Mouse (Mus musculus) lung, postnatal 0 days (tissue): ENCODE measurements at regions not wholly inside any gene's neighbourhood (a gene's known extent, or its start where the extent isn't known, plus 50 kb on each side); places are given as distances from the start of the nearest gene placed in this dataset.

Experiments used
- ATAC-seq: fragments of 200-750 bp; cut with Nextera tagmentation; 2 replicates; pipeline ENCODE4 v1.8.0; 2017; ENCODE audit warnings: moderate library complexity
- DNase-seq: peaks from one replicate; pipeline ENCODE4 v3.0.0-alpha.2; 2016; ENCODE audit warnings: low spot score
- H3K27ac ChIP-seq: fragments of 300-500 bp; sonication (generic); 2 replicates; pipeline ENCODE4 v1.5.1; 2014; ENCODE audit warnings: antibody characterized with exemption, mild to moderate bottlenecking, low read length, mixed read lengths
- H3K27me3 ChIP-seq: fragments of 300-500 bp; sonication (generic); replicated peaks from 2 replicates; pipeline ENCODE4 v1.6.1; 2014; ENCODE audit warnings: low read length, mixed read lengths; ENCODE audit not compliant: insufficient read depth
- H3K36me3 ChIP-seq: fragments of 300-500 bp; sonication (generic); 2 replicates; pipeline ENCODE4 v1.6.1; 2014; ENCODE audit warnings: low read length, mixed read lengths; ENCODE audit not compliant: insufficient read depth
- H3K4me1 ChIP-seq: fragments of 300-500 bp; sonication (generic); 2 replicates; pipeline ENCODE4 v1.6.1; 2014; ENCODE audit warnings: antibody characterized with exemption, low read depth, low read length, mixed read lengths; ENCODE audit not compliant: insufficient read depth
- H3K4me2 ChIP-seq: fragments of 300-500 bp; sonication (generic); replicated peaks from 2 replicates; pipeline ENCODE4 v1.6.1; 2014; ENCODE audit warnings: low read depth, mild to moderate bottlenecking, low read length, moderate library complexity, mixed read lengths
- H3K4me3 ChIP-seq: fragments of 300-500 bp; sonication (generic); 2 replicates; pipeline ENCODE4 v1.5.1; 2014; ENCODE audit warnings: low read depth, low read length
- H3K9ac ChIP-seq: fragments of 300-500 bp; sonication (generic); replicated peaks from 2 replicates; pipeline ENCODE4 v1.6.1; 2014; ENCODE audit warnings: low read depth, mild to moderate bottlenecking
- H3K9me3 ChIP-seq: fragments of 300-500 bp; sonication (generic); 2 replicates; pipeline ENCODE4 v1.6.1; 2016; ENCODE audit warnings: low read length, mixed read lengths
- CTCF ChIP-seq: IDR thresholded peaks from 2 replicates; pipeline ENCODE4 v1.5.1; 2016; ENCODE audit warnings: antibody characterized with exemption, mild to moderate bottlenecking
- EP300 ChIP-seq: IDR thresholded peaks from 2 replicates; pipeline ENCODE4 v1.6.1; 2016; ENCODE audit warnings: antibody characterized with exemption, mild to moderate bottlenecking, control low read depth
- WGBS: fragments of 180-500 bp; shearing (Covaris S2); extraction: QIAGEN DNeasy Blood & Tissue Kit; methylation state at CpG from one replicate; pipeline ENCODE4 v1.1.7; 2014; 5-methylcytosine and 5-hydroxymethylcytosine counted together

GRCm38 (mm10) chr2:138640654-138641053, 384.3 kb downstream of the Btbd3 start:
- Histone ChIP-seq H3K9ac (no peak overlapping the region), H3K27me3 (no peaks in the 10 kb centered on the region), H3K4me1 (no peaks in the 10 kb centered on the region), H3K9me3 (no peaks in the 10 kb centered on the region), H3K27ac (no peak overlapping the region), H3K4me2 (no peak overlapping the region), H3K4me3 (no peak overlapping the region), H3K36me3 (no peaks in the 10 kb centered on the region)
- 89% methylated on average over 2 of the region's 2 CpGs for WGBS
- no peak for DNase-seq
- TF ChIP-seq EP300 (no peak), CTCF (no peak)
- no peak for ATAC-seq

- Histone ChIP-seq H3K4me1 (no peaks in the 10 kb centered on the region), H3K36me3 (no peaks in the 10 kb centered on the region), H3K27me3 (no peaks in the 10 kb centered on the region), H3K27ac (no peak overlapping the region), H3K9ac (no peak overlapping the region), H3K4me3 (no peak overlapping the region), H3K4me2 (no peak overlapping the region), H3K9me3 (no peaks in the 10 kb centered on the region)
- TF ChIP-seq CTCF (no peak), EP300 (no peak)
- ATAC-seq: no peak
- DNase-seq: no peak
- 98% methylated on average over 1 of the region's 1 CpGs for WGBS
Measured at GRCm38 (mm10) chr2:138641335-138641734, 385.0 kb downstream of the Btbd3 start.

- Histone ChIP-seq H3K4me1 (no peaks in the 10 kb centered on the region), H3K9me3 (no peaks in the 10 kb centered on the region), H3K4me2 (no peak overlapping the region), H3K27me3 (no peaks in the 10 kb centered on the region), H3K36me3 (no peaks in the 10 kb centered on the region), H3K9ac (no peak overlapping the region), H3K4me3 (no peak overlapping the region), H3K27ac (no peak overlapping the region)
- DNase-seq: no peak
- WGBS: 62% methylated on average over 3 of the region's 3 CpGs
- ATAC-seq: no peak
- no peak for TF ChIP-seq EP300
- no peak for TF ChIP-seq CTCF
Measured at GRCm38 (mm10) chr2:138648616-138649015, 392.3 kb downstream of the Btbd3 start.

GRCm38 (mm10) chr2:138659376-138659775, 403.0 kb downstream of the Btbd3 start:
- Histone ChIP-seq H3K36me3 (no peaks in the 10 kb centered on the region), H3K27ac (no peak overlapping the region), H3K4me2 (no peak overlapping the region), H3K9ac (no peak overlapping the region), H3K4me3 (no peak overlapping the region), H3K4me1 (no peaks in the 10 kb centered on the region), H3K27me3 (no peaks in the 10 kb centered on the region), H3K9me3 (no peaks in the 10 kb centered on the region)
- ATAC-seq (no peak), DNase-seq (no peak)
- no peak for TF ChIP-seq EP300
- no peak for TF ChIP-seq CTCF

GRCm38 (mm10) chr2:138670307-138670706, 413.9 kb downstream of the Btbd3 start:
- Histone ChIP-seq H3K9me3 (no peaks in the 10 kb centered on the region), H3K27ac (no peak overlapping the region), H3K9ac (no peak overlapping the region), H3K4me2 (no peak overlapping the region), H3K36me3 (no peaks in the 10 kb centered on the region), H3K4me3 (no peak overlapping the region), H3K27me3 (no peaks in the 10 kb centered on the region), H3K4me1 (no peaks in the 10 kb centered on the region)
- TF ChIP-seq EP300 (no peak), CTCF (no peak)
- no peak for ATAC-seq
- DNase-seq: no peak

- H3K36me3 ChIP-seq: no peaks in the 10 kb centered on the region
- no peak for DNase-seq
- no peaks in the 10 kb centered on the region for H3K27me3 ChIP-seq
- TF ChIP-seq EP300 (no peak), CTCF (no peak)
- no peaks in the 10 kb centered on the region for H3K9me3 ChIP-seq
- H3K27ac ChIP-seq: 0 out of 2 replicates have a peak overlapping the region, but pooled peaks have one; percentile 0
- H3K9ac ChIP-seq: no peak overlapping the region
- H3K4me2 ChIP-seq: no peak overlapping the region
- H3K4me3 ChIP-seq: no peak overlapping the region
- no peak for ATAC-seq
- no peaks in the 10 kb centered on the region for H3K4me1 ChIP-seq
Measured at GRCm38 (mm10) chr2:138674801-138675200, 418.4 kb downstream of the Btbd3 start.
